Mouse (Mus musculus) erythroblast, embryonic 14.5 days (primary cell): ENCODE results near the gene Klhl10.

Experiments
- GATA1 ChIP-seq: IDR thresholded peaks from 2 replicates; pipeline ENCODE4 v1.6.1; 2012; ENCODE audit warnings: low read length, inconsistent platforms, mixed read lengths
- TAL1 ChIP-seq: IDR thresholded peaks from 3 replicates; pipeline ENCODE4 v1.6.1; 2012; ENCODE audit warnings: low read length, inconsistent platforms, mixed read lengths

- TF ChIP-seq GATA1: no peak
- no peak for TF ChIP-seq TAL1
Observed at GRCm38 (mm10) chr11:100442625-100443024, 908 bp downstream of the Klhl10 start.
